Mouse (Mus musculus): Measurements from ENCODE around the gene Fam76a.

Fam76a gene

GRCm38 (mm10) chr4:132922558-132923008, at the start of gene Fam76a:
TSS of gene Fam76a (minus strand) at chr4:132922558.
- DNase-seq (ENCODE audit: low read depth, low spot score): peak; percentile 100

- no peak for DNase-seq (ENCODE audit: low read depth, low spot score)
Measured at GRCm38 (mm10) chr4:132972101-132972500, 49.7 kb upstream of the Fam76a start.

GRCm38 (mm10) chr4:132971601-132972000, 49.2 kb upstream of the Fam76a start:
- DNase-seq (ENCODE audit: low read depth, low spot score): peak; percentile 60

- DNase-seq (ENCODE audit: low read depth, low spot score): no peak
Measured at GRCm38 (mm10) chr4:132968105-132968938, 46.0 kb upstream of the Fam76a start.

- no peak for DNase-seq (ENCODE audit: low read depth, low spot score)
Measured at GRCm38 (mm10) chr4:132964473-132964872, 42.1 kb upstream of the Fam76a start.

GRCm38 (mm10) chr4:132964064-132964463, 41.7 kb upstream of the Fam76a start:
- DNase-seq (ENCODE audit: low read depth, low spot score): no peak

- DNase-seq (ENCODE audit: low read depth, low spot score): no peak
Measured at GRCm38 (mm10) chr4:132963436-132963835, 41.1 kb upstream of the Fam76a start.

- no peak for DNase-seq (ENCODE audit: low read depth, low spot score)
Measured at GRCm38 (mm10) chr4:132962628-132963027, 40.3 kb upstream of the Fam76a start.

- no peak for DNase-seq (ENCODE audit: low read depth, low spot score)
Measured at GRCm38 (mm10) chr4:132961866-132962265, 39.5 kb upstream of the Fam76a start.

GRCm38 (mm10) chr4:132960864-132961639, 38.7 kb upstream of the Fam76a start:
- DNase-seq (ENCODE audit: low read depth, low spot score): peak; percentile 89

- DNase-seq (ENCODE audit: low read depth, low spot score): no peak
Measured at GRCm38 (mm10) chr4:132960313-132960712, 38.0 kb upstream of the Fam76a start.

GRCm38 (mm10) chr4:132959679-132960045, 37.3 kb upstream of the Fam76a start:
- DNase-seq (ENCODE audit: low read depth, low spot score): no peak

- DNase-seq (ENCODE audit: low read depth, low spot score): peak; percentile 77
Measured at GRCm38 (mm10) chr4:132958741-132959678, 36.7 kb upstream of the Fam76a start.

GRCm38 (mm10) chr4:132955395-132955791, 33.0 kb upstream of the Fam76a start:
- no peak for DNase-seq (ENCODE audit: low read depth, low spot score)

- peak; percentile 67 for DNase-seq (ENCODE audit: low read depth, low spot score)
Measured at GRCm38 (mm10) chr4:132954530-132955394, 32.4 kb upstream of the Fam76a start.

GRCm38 (mm10) chr4:132950999-132951398, 28.6 kb upstream of the Fam76a start:
- no peak for DNase-seq (ENCODE audit: low read depth, low spot score)

- no peak for DNase-seq (ENCODE audit: low read depth, low spot score)
Measured at GRCm38 (mm10) chr4:132949882-132950532, 27.6 kb upstream of the Fam76a start.

- DNase-seq (ENCODE audit: low read depth, low spot score): peak; percentile 80
Measured at GRCm38 (mm10) chr4:132946047-132947001, 24.0 kb upstream of the Fam76a start.
